Mouse (Mus musculus) hematopoietic multipotent progenitor cell, adult 10-12 weeks (in vitro differentiated cells): ENCODE measurements around the gene Olfr1410. TPM values are rescaled to one million over a fixed set of nuclear protein-coding genes. Genes with fewer than 3 reads are reported as not detected.

Experiments used
- polyA plus RNA-seq: library from polyadenylated mRNA; stranded (reverse); fragments of >175 nt; gene quantifications from 2 replicates; pipeline ENCODE4 v1.2.3, GENCODE M21; 2012; ENCODE audit warnings: low replicate concordance

Gene Olfr1410
- not detected in 2 replicates for polyA plus RNA-seq

GRCm38 (mm10) chr1:92605482-92605881 is at the start of gene Olfr1410:
Olfr1410 (plus strand) TSS chr1:92605782.

GRCm38 (mm10) chr1:92571022-92571421 is 34.6 kb upstream of the Olfr1410 start, which contains the start of gene Olfr1413:
Olfr1413 (plus strand) TSS chr1:92571322.

GRCm38 (mm10) chr1:92585479-92585878 is 20.1 kb upstream of the Olfr1410 start, which contains the start of gene Olfr1412:
Olfr1412 (plus strand) TSS chr1:92585779.

GRCm38 (mm10) chr1:92594111-92594510 is 11.5 kb upstream of the Olfr1410 start, which contains the start of gene Olfr1411:
Olfr1411 (plus strand) TSS chr1:92594411.

GRCm38 (mm10) chr1:92617488-92617887 is 11.9 kb downstream of the Olfr1410 start, which contains the start of gene Olfr12:
Olfr12 (plus strand) TSS chr1:92617788.

GRCm38 (mm10) chr1:92641514-92642272 is 36.1 kb downstream of the Olfr1410 start, which contains the start of gene Cops9:
Cops9 (minus strand) TSS chr1:92641985.

GRCm38 (mm10) chr1:92648673-92649072 is 43.1 kb downstream of the Olfr1410 start, which contains the start of gene Otos:
Otos (minus strand) TSS chr1:92648841.

Other genes starting within 250 kb of the Olfr1410 start
- 12.2 and 23.3 TPM in 2 replicates for gene Ndufa10, start 131.9 kb upstream of the Olfr1410 start, polyA plus RNA-seq
- not detected in 2 replicates for gene Olfr1416, start 120.7 kb upstream of the Olfr1410 start, polyA plus RNA-seq
- gene Olfr1415, start 109.7 kb upstream of the Olfr1410 start, polyA plus RNA-seq, result not detected in 2 replicates
- not detected in 2 replicates for gene Olfr1414, start 87.1 kb upstream of the Olfr1410 start, polyA plus RNA-seq
- gene Olfr1413, start 34.5 kb upstream of the Olfr1410 start, polyA plus RNA-seq, result not detected in 2 replicates
- 0.03 TPM in 1 of 2 replicates, not detected in the other for gene Olfr1412, start 20.0 kb upstream of the Olfr1410 start, polyA plus RNA-seq
- gene Olfr1411, start 11.4 kb upstream of the Olfr1410 start, polyA plus RNA-seq, result not detected in 2 replicates
- gene Olfr12, start 12.0 kb downstream of the Olfr1410 start, polyA plus RNA-seq, result not detected in 2 replicates
- gene Cops9, start 36.2 kb downstream of the Olfr1410 start, polyA plus RNA-seq, result 27.8 and 86.4 TPM in 2 replicates
- 0.24 and 0.25 TPM in 2 replicates for gene Otos, start 43.1 kb downstream of the Olfr1410 start, polyA plus RNA-seq
- gene Gpc1, start 225.9 kb downstream of the Olfr1410 start, polyA plus RNA-seq, result 11.9 and 27.8 TPM in 2 replicates